Mouse (Mus musculus) spleen, adult 2 months (tissue): ENCODE data around the gene Samd4b.

Experiments
- CTCF ChIP-seq: fragments of 200-500 bp; IDR thresholded peaks from 2 replicates; pipeline ENCODE4 v1.5.1; 2011; ENCODE audit warnings: mild to moderate bottlenecking, inconsistent platforms; ENCODE audit not compliant: insufficient read depth, insufficient read length, insufficient replicate concordance; ENCODE audit errors: extremely low read depth
- POLR2A ChIP-seq: fragments of 200-500 bp; IDR thresholded peaks from 2 replicates; pipeline ENCODE4 v1.6.1; 2011; ENCODE audit warnings: low read depth, low read length, inconsistent platforms

DNA sequence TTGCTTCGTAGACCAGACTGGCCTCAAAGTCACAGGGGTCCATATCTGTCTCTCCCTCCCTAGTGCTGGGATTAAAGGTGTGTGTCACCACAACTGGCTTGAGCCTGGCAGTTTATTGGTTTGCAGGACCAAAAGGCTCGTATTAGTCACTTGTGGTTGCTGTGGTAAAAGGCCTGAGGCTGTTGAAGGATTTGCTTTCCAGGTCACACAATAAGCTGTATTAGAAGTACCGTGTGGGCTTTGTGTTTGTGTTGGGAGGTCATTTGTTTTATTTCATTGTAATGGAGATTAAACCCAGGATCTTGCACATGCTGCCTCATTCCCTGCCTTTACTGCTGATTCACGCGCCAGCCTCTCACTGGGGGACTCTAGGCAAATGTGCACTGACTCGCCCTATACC is 47.4 kb upstream of the Samd4b start:
- TF ChIP-seq POLR2A, result no peak
- no peak for TF ChIP-seq CTCF
